8 mouse cellular contexts compared by ENCODE assay signal in genomic region chr2:139678275-139679140, GRCm38 (mm10). TPM values are rescaled to one million over a fixed set of nuclear protein-coding genes. Genes with fewer than 3 reads are reported as not detected.
DNase-seq lines count a peak whose midpoint lies in the region; ATAC-seq and TF ChIP-seq lines count a peak whose summit lies in the region.

No protein-coding gene starts in this region.

- H3K9me3 ChIP-seq in hindbrain, embryonic 15.5 days, result no peaks in the 10 kb centered on the region

- TF ChIP-seq CTCF in cortical plate, adult 2 months (IDR thresholded peaks at IDR 0.05; ENCODE audit: extremely low read depth, insufficient read depth, low read length), result no peak

- 0 out of 2 replicates have a peak, but pooled peaks have one; percentile 27 for TF ChIP-seq POLR2A in cortical plate, adult 2 months (IDR thresholded peaks at IDR 0.05; ENCODE audit: extremely low read depth, insufficient read depth, low read length)

- H3K9ac ChIP-seq in hindbrain, embryonic 15.5 days, result peak overlapping the region; percentile 84

- H3K4me1 ChIP-seq in cortical plate, adult 2 months (ENCODE audit: control insufficient read depth, insufficient read depth, low read length), result no peaks in the 10 kb centered on the region
- peaks cover 22% of the 10 kb centered on the region for H3K4me1 ChIP-seq in hindbrain, embryonic 15.5 days (replicated peaks)

- peak; percentile 60 for DNase-seq in adrenal gland, postnatal 10 days
- peak; percentile 3 to 4 for DNase-seq in gastrocnemius, adult 8-10 months (ENCODE audit: low spot score in 2 of 2)
- peak; percentile 36 to 38 for DNase-seq in layer of hippocampus, postnatal 25 days (ENCODE audit: extremely low spot score in 1 of 2, low spot score in 1 of 2)
- DNase-seq in lung, postnatal 36 days, result peak; percentile 35
- peak; percentile 69 for DNase-seq in right cerebral cortex, postnatal 25 days
- no peak for DNase-seq in spleen, postnatal 36 days (ENCODE audit: low spot score in 2 of 2)

- H3K4me3 ChIP-seq in cortical plate, adult 2 months (ENCODE audit: insufficient read depth, low read length), result peak overlapping the region; percentile 49
- H3K4me3 ChIP-seq in hindbrain, embryonic 15.5 days, result peak overlapping the region; percentile 92

- no peaks in the 10 kb centered on the region for H3K36me3 ChIP-seq in hindbrain, embryonic 15.5 days

- H3K27ac ChIP-seq in cortical plate, adult 2 months (ENCODE audit: insufficient read depth, low read length), result peak overlapping the region; percentile 88
- peak overlapping the region; percentile 74 for H3K27ac ChIP-seq in hindbrain, embryonic 15.5 days (replicated peaks)

- H3K4me2 ChIP-seq in hindbrain, embryonic 15.5 days, result peak overlapping the region; percentile 100

- WGBS in hindbrain, embryonic 15.5 days, result under 1% methylated on average over 55 of the region's 84 CpGs

- H3K27me3 ChIP-seq in hindbrain, embryonic 15.5 days, result peaks cover 12% of the 10 kb centered on the region

- ATAC-seq in hindbrain, embryonic 15.5 days (ENCODE audit: low FRiP score, low read depth), result peak; percentile 93

RNA-seq across cellular contexts. Expression of gene Ism1, which starts 0.5 kb away (rescaled TPM):
- total RNA-seq in adrenal gland, postnatal 10 days (2021), result 10 to 100 TPM; 24.7 to 30.7 TPM
- polyA plus RNA-seq in cortical plate, adult 2 months (2012; rRNA removed), result 2.9 and 3.7 TPM in 2 replicates
- total RNA-seq in gastrocnemius, adult 8-10 months (2022), result under 1 TPM; 0.17 to 0.78 (median 0.45) TPM
- 0.89 and 1.2 TPM in 2 replicates for polyA plus RNA-seq in hindbrain, embryonic 15.5 days (2015; fragmentation: Nextera tagmentation; extraction: Ambion mirVana)
- total RNA-seq in layer of hippocampus, postnatal 25 days (2021), result 1 to 10 TPM; 5.2 to 6.4 TPM

Comparison
In these comparisons a context has a peak if more than half of its experiments do, and no peak if none do; other contexts are left out.
1. DNase-seq: peak in adrenal gland, postnatal 10 days (single experiment), gastrocnemius, adult 8-10 months (2 of 2), layer of hippocampus, postnatal 25 days (2 of 2), lung, postnatal 36 days (single experiment) and right cerebral cortex, postnatal 25 days (single experiment); none in spleen, postnatal 36 days (0 of 2).